Mouse (Mus musculus) cerebellum, adult 11-12 months (tissue): ENCODE measurements around the gene Cdhr2.

Source experiments
- DNase-seq: peaks from one replicate; pipeline ENCODE4 v3.0.0; 2022

The Cdhr2 gene

GRCm38 (mm10) chr13:54693558-54694347, 7.5 kb upstream of the Cdhr2 start, which contains the start of gene Rnf44:
Rnf44 (minus strand) TSS chr13:54693907.
- peak; percentile 100 for DNase-seq

- DNase-seq, result peak; percentile 92
These were observed 6.8 kb upstream of the Cdhr2 start for GRCm38 (mm10) chr13:54694348-54695060.

GRCm38 (mm10) chr13:54695479-54696230, 5.6 kb upstream of the Cdhr2 start:
- DNase-seq, result peak; percentile 46

- no peak for DNase-seq
These were observed 1.2 kb downstream of the Cdhr2 start for GRCm38 (mm10) chr13:54702507-54702906.

GRCm38 (mm10) chr13:54704890-54705289, 3.6 kb downstream of the Cdhr2 start:
- DNase-seq, result no peak

- no peak for DNase-seq
These were observed 9.6 kb downstream of the Cdhr2 start for GRCm38 (mm10) chr13:54710866-54711265.

- no peak for DNase-seq
These were observed 13.1 kb downstream of the Cdhr2 start for GRCm38 (mm10) chr13:54714393-54714792.

- DNase-seq, result no peak
These were observed 13.7 kb downstream of the Cdhr2 start for GRCm38 (mm10) chr13:54714996-54715395.

- peak; percentile 61 for DNase-seq
These were observed 15.7 kb downstream of the Cdhr2 start for GRCm38 (mm10) chr13:54716916-54717315.

- DNase-seq, result no peak
These were observed 21.9 kb downstream of the Cdhr2 start for GRCm38 (mm10) chr13:54723143-54723542.

GRCm38 (mm10) chr13:54726131-54726530, 24.9 kb downstream of the Cdhr2 start:
- DNase-seq, result no peak

GRCm38 (mm10) chr13:54736931-54737330, 35.7 kb downstream of the Cdhr2 start:
- DNase-seq, result peak; percentile 45

GRCm38 (mm10) chr13:54737488-54738212, 36.4 kb downstream of the Cdhr2 start:
- peak; percentile 63 for DNase-seq

GRCm38 (mm10) chr13:54738213-54738601, 36.9 kb downstream of the Cdhr2 start:
- DNase-seq, result peak; percentile 73

GRCm38 (mm10) chr13:54746110-54746509, 44.8 kb downstream of the Cdhr2 start:
- DNase-seq, result peak; percentile 67

GRCm38 (mm10) chr13:54746896-54747295, 45.6 kb downstream of the Cdhr2 start:
- DNase-seq, result peak; percentile 88

GRCm38 (mm10) chr13:54748190-54748589, 46.9 kb downstream of the Cdhr2 start:
- DNase-seq, result peak; percentile 65

- peak; percentile 75 for DNase-seq
These were observed 47.4 kb downstream of the Cdhr2 start for GRCm38 (mm10) chr13:54748721-54749060.

GRCm38 (mm10) chr13:54749061-54749863, 48.0 kb downstream of the Cdhr2 start:
- DNase-seq, result peak; percentile 84

- peak; percentile 79 for DNase-seq
These were observed 48.7 kb downstream of the Cdhr2 start, which contains the start of gene Gprin1 for GRCm38 (mm10) chr13:54749864-54750411. Gprin1 (minus strand) TSS chr13:54749874.

- DNase-seq, result peak; percentile 27
These were observed 49.4 kb downstream of the Cdhr2 start for GRCm38 (mm10) chr13:54750699-54751098.
